Mouse (Mus musculus): ENCODE results near the gene Dab2ip. TPM values are rescaled to one million over a fixed set of nuclear protein-coding genes. Genes with fewer than 3 reads are reported as not detected.

Dab2ip gene
- polyA plus RNA-seq, 1 experiment from 2014 or later, result 42.4 TPM

DNA sequence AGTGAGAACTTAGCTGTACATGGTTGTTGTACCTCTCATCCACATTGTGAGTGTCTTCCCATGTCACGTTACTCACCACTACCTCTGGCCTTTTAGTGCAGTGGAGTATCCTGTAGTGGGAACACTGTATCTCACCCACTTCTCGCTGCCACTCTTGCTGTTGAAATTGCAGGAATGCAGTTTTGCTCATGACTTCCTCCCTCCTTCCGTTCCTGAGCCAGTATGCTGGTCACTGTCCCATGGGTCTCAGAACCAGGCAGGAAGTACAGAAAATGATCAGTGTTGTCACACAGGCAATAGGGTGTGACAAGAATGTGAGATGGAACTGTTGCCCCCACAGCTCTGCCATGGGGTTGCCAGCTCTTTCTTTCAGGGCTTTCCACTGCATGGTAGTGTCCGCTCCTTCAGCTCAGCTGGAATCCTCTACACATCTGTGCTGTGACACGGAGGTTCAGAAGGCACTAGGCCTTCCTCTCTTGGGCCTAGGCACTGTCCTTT is 160.0 kb downstream of the Dab2ip start:
- 88% methylated on average over 5 of the region's 5 CpGs for WGBS
- Histone ChIP-seq H3K4me1 (ENCODE audit: control insufficient read depth, insufficient read depth, low read length) (peaks cover 5% of the 10 kb centered on the region; the same call in 1 of the 2 replicates), H3K4me2 (replicated peaks; ENCODE audit: low read depth, low read length) (no peak overlapping the region), H3K27me3 (ENCODE audit: control insufficient read depth, insufficient read depth, low read length) (no peaks in the 10 kb centered on the region), H3K36me3 (ENCODE audit: control insufficient read depth, insufficient read depth, low read length) (peaks cover 97% of the 10 kb centered on the region), H3K27ac (ENCODE audit: low read depth, low read length) (no peak overlapping the region), H3K9ac (ENCODE audit: low read depth, low read length) (no peak overlapping the region), H3K9me3 (ENCODE audit: control insufficient read depth, low read length) (no peaks in the 10 kb centered on the region), H3K4me3 (ENCODE audit: low read length) (no peak overlapping the region)
- no peak for ATAC-seq (ENCODE audit: low FRiP score, low TSS enrichment)

DNA sequence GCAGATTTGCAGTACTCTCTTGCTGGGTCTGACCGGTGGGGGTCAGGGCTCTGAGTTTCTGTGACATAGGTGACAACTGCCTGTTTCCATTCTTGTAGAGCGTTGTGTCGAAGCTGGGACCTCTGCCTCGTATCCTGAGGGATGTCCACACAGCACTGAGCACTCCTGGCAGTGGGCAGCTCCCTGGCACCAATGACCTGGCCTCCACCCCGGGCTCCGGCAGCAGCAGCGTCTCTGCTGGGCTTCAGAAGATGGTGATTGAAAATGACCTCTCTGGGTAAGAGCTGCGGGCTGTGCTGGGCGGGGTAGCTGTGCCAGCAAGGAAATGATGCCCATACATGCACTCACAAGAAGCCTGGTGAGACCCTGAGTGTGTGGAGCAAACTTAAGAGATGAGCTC is 160.6 kb downstream of the Dab2ip start:
- no peak overlapping the region for H3K4me3 ChIP-seq (ENCODE audit: low read length)
- 93% methylated on average over 9 of the region's 9 CpGs for WGBS
- ATAC-seq (ENCODE audit: low FRiP score, low TSS enrichment), result no peak
- peaks cover 99% of the 10 kb centered on the region for H3K36me3 ChIP-seq (ENCODE audit: control insufficient read depth, insufficient read depth, low read length)
- no peaks in the 10 kb centered on the region for H3K9me3 ChIP-seq (ENCODE audit: control insufficient read depth, low read length)
- H3K27me3 ChIP-seq (ENCODE audit: control insufficient read depth, insufficient read depth, low read length), result no peaks in the 10 kb centered on the region
- no peak overlapping the region for H3K4me2 ChIP-seq (replicated peaks; ENCODE audit: low read depth, low read length)
- no peak overlapping the region for H3K9ac ChIP-seq (ENCODE audit: low read depth, low read length)
- no peak overlapping the region for H3K27ac ChIP-seq (ENCODE audit: low read depth, low read length)
- peaks cover 5% of the 10 kb centered on the region; the same call in 1 of the 2 replicates for H3K4me1 ChIP-seq (ENCODE audit: control insufficient read depth, insufficient read depth, low read length)

DNA sequence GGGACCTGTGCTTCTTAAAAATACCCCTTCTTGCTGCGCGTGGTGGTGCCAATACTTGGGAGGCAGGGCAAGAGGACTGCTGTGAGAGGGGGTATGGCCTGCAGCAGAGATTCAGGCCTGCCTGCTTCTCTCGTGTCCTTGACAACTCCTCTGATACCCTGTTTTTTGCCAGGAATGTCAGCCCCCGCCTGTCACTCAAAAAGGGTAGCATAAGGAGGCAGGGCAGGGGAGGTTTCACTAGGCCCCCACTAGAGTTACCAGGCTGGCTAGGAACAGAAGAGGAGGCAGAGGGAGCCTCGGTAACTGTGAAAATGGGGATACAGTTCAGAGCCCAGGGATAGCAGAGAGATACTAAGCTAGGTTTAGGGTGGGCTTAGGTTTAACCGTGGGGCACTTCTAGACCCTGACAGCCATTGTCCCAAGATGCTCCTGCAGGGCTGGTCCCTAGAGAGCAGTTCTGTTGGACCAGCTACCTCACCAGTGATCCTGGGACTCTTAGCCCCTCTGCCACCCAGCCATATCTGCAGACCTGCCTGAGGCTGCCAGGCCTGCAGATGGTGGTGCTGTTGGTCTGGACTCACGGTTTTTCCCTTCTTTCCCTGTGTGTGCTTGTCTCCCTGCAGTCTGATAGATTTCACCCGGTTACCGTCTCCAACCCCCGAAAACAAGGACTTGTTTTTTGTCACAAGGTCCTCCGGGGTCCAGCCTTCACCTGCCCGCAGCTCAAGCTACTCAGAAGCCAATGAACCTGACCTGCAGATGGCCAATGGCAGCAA is 161.4 kb downstream of the Dab2ip start:
- peaks cover 5% of the 10 kb centered on the region; the same call in 1 of the 2 replicates for H3K4me1 ChIP-seq (ENCODE audit: control insufficient read depth, insufficient read depth, low read length)
- H3K27me3 ChIP-seq (ENCODE audit: control insufficient read depth, insufficient read depth, low read length), result no peaks in the 10 kb centered on the region
- H3K9ac ChIP-seq (ENCODE audit: low read depth, low read length), result no peak overlapping the region
- no peak overlapping the region for H3K27ac ChIP-seq (ENCODE audit: low read depth, low read length)
- WGBS, result 88% methylated on average over 12 of the region's 12 CpGs
- no peak overlapping the region for H3K4me3 ChIP-seq (ENCODE audit: low read length)
- no peaks in the 10 kb centered on the region for H3K9me3 ChIP-seq (ENCODE audit: control insufficient read depth, low read length)
- no peak overlapping the region for H3K4me2 ChIP-seq (replicated peaks; ENCODE audit: low read depth, low read length)
- ATAC-seq (ENCODE audit: low FRiP score, low TSS enrichment), result no peak
- peaks cover 97% of the 10 kb centered on the region for H3K36me3 ChIP-seq (ENCODE audit: control insufficient read depth, insufficient read depth, low read length)

DNA sequence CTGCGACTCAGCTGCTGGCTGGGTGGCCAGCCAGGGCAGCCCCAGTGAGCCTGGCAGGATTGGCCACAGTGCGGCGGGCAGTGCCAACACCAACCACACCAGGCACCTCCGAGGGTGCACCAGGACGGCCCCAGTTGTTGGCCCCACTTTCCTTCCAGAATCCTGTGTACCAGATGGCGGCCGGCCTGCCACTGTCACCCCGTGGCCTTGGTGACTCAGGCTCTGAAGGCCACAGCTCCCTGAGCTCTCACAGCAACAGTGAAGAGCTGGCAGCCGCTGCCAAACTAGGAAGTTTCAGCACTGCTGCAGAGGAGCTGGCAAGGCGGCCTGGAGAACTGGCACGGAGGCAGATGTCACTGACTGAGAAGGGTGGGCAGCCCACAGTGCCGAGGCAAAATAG is 162.0 kb downstream of the Dab2ip start:
- no peak overlapping the region for H3K4me2 ChIP-seq (replicated peaks; ENCODE audit: low read depth, low read length)
- H3K9ac ChIP-seq (ENCODE audit: low read depth, low read length), result no peak overlapping the region
- 90% methylated on average over 12 of the region's 12 CpGs for WGBS
- H3K9me3 ChIP-seq (ENCODE audit: control insufficient read depth, low read length), result no peaks in the 10 kb centered on the region
- peaks cover 90% of the 10 kb centered on the region for H3K36me3 ChIP-seq (ENCODE audit: control insufficient read depth, insufficient read depth, low read length)
- no peak overlapping the region for H3K27ac ChIP-seq (ENCODE audit: low read depth, low read length)
- no peaks in the 10 kb centered on the region for H3K4me1 ChIP-seq (ENCODE audit: control insufficient read depth, insufficient read depth, low read length)
- H3K27me3 ChIP-seq (ENCODE audit: control insufficient read depth, insufficient read depth, low read length), result no peaks in the 10 kb centered on the region
- no peak overlapping the region for H3K4me3 ChIP-seq (ENCODE audit: low read length)
- no peak for ATAC-seq (ENCODE audit: low FRiP score, low TSS enrichment)

DNA sequence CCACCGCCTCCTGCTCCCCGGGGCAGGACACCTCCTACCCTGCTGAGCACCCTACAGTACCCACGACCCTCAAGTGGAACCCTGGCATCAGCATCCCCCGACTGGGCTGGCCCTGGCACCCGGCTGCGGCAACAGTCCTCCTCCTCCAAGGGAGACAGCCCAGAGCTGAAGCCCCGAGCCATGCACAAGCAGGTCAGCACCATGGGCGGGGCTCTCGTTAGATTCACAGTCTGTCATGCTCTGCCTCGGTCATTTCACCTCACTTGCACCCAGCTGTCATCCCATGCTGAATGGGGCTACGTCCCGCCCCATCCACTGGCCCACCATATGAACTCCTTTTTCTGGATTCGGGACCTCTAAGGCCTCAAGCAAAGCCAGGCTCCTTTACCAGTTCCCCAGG is 162.5 kb downstream of the Dab2ip start:
- Histone ChIP-seq H3K4me1 (ENCODE audit: control insufficient read depth, insufficient read depth, low read length) (no peaks in the 10 kb centered on the region), H3K27ac (ENCODE audit: low read depth, low read length) (no peak overlapping the region), H3K4me2 (replicated peaks; ENCODE audit: low read depth, low read length) (no peak overlapping the region), H3K36me3 (ENCODE audit: control insufficient read depth, insufficient read depth, low read length) (peaks cover 86% of the 10 kb centered on the region), H3K27me3 (ENCODE audit: control insufficient read depth, insufficient read depth, low read length) (no peaks in the 10 kb centered on the region), H3K9me3 (ENCODE audit: control insufficient read depth, low read length) (no peaks in the 10 kb centered on the region), H3K9ac (ENCODE audit: low read depth, low read length) (no peak overlapping the region), H3K4me3 (ENCODE audit: low read length) (no peak overlapping the region)
- no peak for ATAC-seq (ENCODE audit: low FRiP score, low TSS enrichment)
- 90% methylated on average over 12 of the region's 13 CpGs for WGBS

DNA sequence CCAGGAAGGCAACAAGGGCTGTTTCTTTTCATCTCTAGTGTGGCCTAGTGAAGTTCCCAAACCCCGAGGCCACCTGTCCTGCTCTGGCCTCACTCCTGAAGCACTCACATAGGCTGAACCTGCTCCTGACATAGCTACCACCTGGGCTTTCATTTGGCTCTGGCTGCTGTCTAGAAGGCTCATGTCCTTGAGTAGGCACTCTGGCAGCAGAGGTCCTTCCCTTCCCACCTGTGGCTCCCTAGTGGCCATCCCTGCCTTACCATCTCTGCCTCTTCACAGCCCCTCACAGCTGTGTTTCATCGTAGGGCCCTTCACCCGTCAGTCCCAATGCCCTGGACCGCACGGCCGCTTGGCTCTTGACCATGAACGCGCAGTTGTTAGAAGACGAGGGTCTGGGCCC is 162.9 kb downstream of the Dab2ip start:
- Histone ChIP-seq H3K4me2 (replicated peaks; ENCODE audit: low read depth, low read length) (no peak overlapping the region), H3K9me3 (ENCODE audit: control insufficient read depth, low read length) (no peaks in the 10 kb centered on the region), H3K4me3 (ENCODE audit: low read length) (no peak overlapping the region), H3K36me3 (ENCODE audit: control insufficient read depth, insufficient read depth, low read length) (peaks cover 86% of the 10 kb centered on the region), H3K4me1 (ENCODE audit: control insufficient read depth, insufficient read depth, low read length) (no peaks in the 10 kb centered on the region), H3K27ac (ENCODE audit: low read depth, low read length) (no peak overlapping the region), H3K27me3 (ENCODE audit: control insufficient read depth, insufficient read depth, low read length) (no peaks in the 10 kb centered on the region), H3K9ac (ENCODE audit: low read depth, low read length) (no peak overlapping the region)
- ATAC-seq (ENCODE audit: low FRiP score, low TSS enrichment), result no peak
- 84% methylated on average over 9 of the region's 9 CpGs for WGBS

DNA sequence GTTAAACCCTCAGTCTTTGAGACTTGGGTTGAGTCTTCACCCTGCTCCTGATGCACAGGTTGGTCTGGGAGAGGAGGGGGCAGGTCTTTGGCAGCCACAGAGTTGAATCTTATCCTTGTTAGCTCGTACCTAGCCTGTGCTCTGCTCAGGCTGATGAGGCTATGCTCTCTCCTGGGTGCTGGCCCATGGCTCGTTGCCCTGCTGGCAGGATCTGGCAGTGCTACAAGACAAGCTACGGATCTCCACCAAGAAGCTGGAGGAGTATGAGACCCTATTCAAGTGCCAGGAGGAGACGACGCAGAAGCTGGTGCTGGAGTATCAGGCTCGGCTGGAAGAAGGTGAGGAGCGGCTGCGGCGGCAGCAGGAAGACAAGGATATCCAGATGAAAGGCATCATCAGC is 164.8 kb downstream of the Dab2ip start:
- no peak overlapping the region for H3K4me3 ChIP-seq (ENCODE audit: low read length)
- no peak for ATAC-seq (ENCODE audit: low FRiP score, low TSS enrichment)
- no peak overlapping the region for H3K27ac ChIP-seq (ENCODE audit: low read depth, low read length)
- H3K9me3 ChIP-seq (ENCODE audit: control insufficient read depth, low read length), result no peaks in the 10 kb centered on the region
- H3K4me2 ChIP-seq (replicated peaks; ENCODE audit: low read depth, low read length), result no peak overlapping the region
- no peak overlapping the region for H3K9ac ChIP-seq (ENCODE audit: low read depth, low read length)
- WGBS, result 93% methylated on average over 9 of the region's 9 CpGs
- peaks cover 87% of the 10 kb centered on the region for H3K36me3 ChIP-seq (ENCODE audit: control insufficient read depth, insufficient read depth, low read length)
- no peaks in the 10 kb centered on the region for H3K27me3 ChIP-seq (ENCODE audit: control insufficient read depth, insufficient read depth, low read length)
- no peaks in the 10 kb centered on the region for H3K4me1 ChIP-seq (ENCODE audit: control insufficient read depth, insufficient read depth, low read length)

DNA sequence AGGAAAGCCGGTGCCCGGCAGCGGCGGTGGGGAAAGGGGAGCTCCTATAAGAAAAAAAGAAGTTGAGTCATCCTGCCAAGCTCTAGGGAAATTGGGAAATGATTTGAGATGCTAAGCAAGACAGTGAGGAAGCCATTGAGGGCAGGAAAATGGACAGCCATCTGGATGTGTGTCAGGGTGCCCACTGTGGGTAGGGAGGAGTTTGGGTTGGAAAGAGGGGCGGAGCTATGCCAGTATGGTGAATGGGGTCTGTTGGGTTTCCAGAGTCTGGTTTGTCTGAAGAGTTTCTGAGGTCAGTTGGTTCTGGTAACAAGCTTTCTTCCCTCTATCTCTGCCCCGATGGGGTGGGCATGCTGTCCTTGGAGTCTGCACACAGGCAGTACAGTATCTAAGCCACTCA is 165.2 kb downstream of the Dab2ip start:
- H3K9me3 ChIP-seq (ENCODE audit: control insufficient read depth, low read length), result no peaks in the 10 kb centered on the region
- no peak overlapping the region for H3K4me3 ChIP-seq (ENCODE audit: low read length)
- ATAC-seq (ENCODE audit: low FRiP score, low TSS enrichment), result no peak
- no peak overlapping the region for H3K27ac ChIP-seq (ENCODE audit: low read depth, low read length)
- peaks cover 87% of the 10 kb centered on the region for H3K36me3 ChIP-seq (ENCODE audit: control insufficient read depth, insufficient read depth, low read length)
- WGBS, result 92% methylated on average over 6 of the region's 6 CpGs
- H3K4me1 ChIP-seq (ENCODE audit: control insufficient read depth, insufficient read depth, low read length), result peaks cover 2% of the 10 kb centered on the region
- H3K4me2 ChIP-seq (replicated peaks; ENCODE audit: low read depth, low read length), result no peak overlapping the region
- H3K27me3 ChIP-seq (ENCODE audit: control insufficient read depth, insufficient read depth, low read length), result no peaks in the 10 kb centered on the region
- no peak overlapping the region for H3K9ac ChIP-seq (ENCODE audit: low read depth, low read length)

DNA sequence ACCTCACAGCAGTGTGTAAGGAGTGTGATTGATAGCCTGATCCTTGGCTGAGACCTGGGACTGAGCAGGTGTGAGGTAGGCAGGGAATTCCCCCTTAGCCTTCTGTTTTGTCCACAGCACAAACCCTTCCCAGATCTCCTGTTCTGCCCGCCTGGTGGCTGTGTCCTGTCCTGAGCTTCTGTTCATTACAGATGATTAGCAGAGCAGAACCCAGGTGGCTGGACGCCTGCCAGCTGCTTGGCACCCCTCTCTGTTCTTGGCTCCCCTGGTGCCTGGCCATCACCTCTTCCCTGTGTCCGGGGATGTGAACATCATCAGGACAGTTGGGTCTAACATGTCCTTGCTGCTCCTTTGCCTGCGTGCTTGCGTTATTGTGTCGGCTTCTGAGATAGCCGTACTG is 165.6 kb downstream of the Dab2ip start:
- 82% methylated on average over 7 of the region's 7 CpGs for WGBS
- H3K27me3 ChIP-seq (ENCODE audit: control insufficient read depth, insufficient read depth, low read length), result no peaks in the 10 kb centered on the region
- H3K9me3 ChIP-seq (ENCODE audit: control insufficient read depth, low read length), result no peaks in the 10 kb centered on the region
- no peak overlapping the region for H3K4me3 ChIP-seq (ENCODE audit: low read length)
- H3K4me2 ChIP-seq (replicated peaks; ENCODE audit: low read depth, low read length), result no peak overlapping the region
- H3K9ac ChIP-seq (ENCODE audit: low read depth, low read length), result no peak overlapping the region
- H3K27ac ChIP-seq (ENCODE audit: low read depth, low read length), result no peak overlapping the region
- H3K36me3 ChIP-seq (ENCODE audit: control insufficient read depth, insufficient read depth, low read length), result peaks cover 87% of the 10 kb centered on the region
- peaks cover 6% of the 10 kb centered on the region for H3K4me1 ChIP-seq (ENCODE audit: control insufficient read depth, insufficient read depth, low read length)
- ATAC-seq (ENCODE audit: low FRiP score, low TSS enrichment), result 0 out of 2 replicates have a peak, but pooled peaks have one; percentile 28

Measured in kidney, embryonic 14.5 days (tissue).